Comparison of ENCODE assay signal across 8 mouse cellular contexts in the genomic region with DNA sequence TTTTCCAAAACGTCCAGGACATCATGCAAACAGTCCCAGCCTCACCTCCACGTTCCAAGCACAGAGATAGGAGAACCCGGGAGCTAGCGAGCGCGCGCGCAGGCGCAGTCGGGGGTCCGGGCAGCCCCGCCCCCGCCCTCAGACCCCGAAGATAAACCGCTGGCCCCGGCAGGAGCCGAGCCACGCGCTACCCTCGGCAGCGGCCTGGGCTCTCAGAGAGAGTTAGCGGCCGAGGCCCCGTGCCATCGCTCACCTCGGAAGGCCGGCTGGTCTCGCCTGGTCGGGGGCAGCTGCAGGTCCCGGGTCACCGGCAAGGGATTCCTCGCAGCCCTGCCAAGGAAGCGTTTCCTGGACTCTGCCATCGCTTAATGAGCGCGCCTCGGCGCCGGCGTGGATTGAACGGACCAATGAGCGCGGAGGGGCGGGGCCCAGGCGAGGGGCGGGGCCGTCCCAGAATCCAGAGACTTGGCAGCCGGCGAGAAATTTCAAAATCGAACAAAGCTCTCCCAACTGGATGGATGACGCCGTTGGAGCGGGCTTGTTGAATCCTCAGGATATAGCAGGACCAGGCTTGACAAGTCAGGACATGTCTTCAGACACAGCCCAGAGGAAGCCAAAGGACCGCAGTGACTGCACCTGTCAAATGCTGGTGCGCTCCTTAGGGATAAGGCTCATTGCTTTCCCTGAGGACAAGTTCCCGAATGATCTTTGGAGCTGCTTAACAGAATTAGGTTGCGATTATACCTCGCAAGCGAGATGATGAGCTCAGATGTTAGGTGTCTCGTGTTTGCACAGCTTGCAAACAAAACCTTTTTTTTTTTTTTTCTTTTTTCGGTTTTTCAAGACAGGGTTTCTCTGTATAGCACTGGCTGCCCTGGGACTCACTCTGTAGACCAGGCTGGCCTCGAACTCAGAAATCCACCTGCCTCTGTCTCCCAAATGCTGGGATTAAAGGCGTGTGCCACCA. TPM values are rescaled to one million over a fixed set of nuclear protein-coding genes. Genes with fewer than 3 reads are reported as not detected.
A peak's percentile ranks its signal among the peaks of the same experiment; 100 is the strongest.
DNase-seq lines count a peak whose midpoint lies in the region; ATAC-seq and TF ChIP-seq lines count a peak whose summit lies in the region.

A gene (minus strand): TSS at position 389 of the 967 bp plus-strand sequence.

- no peaks in the 10 kb centered on the region for H3K36me3 ChIP-seq in hindbrain, embryonic 13.5 days

- WGBS in hindbrain, embryonic 13.5 days: 2% methylated on average over 63 of the region's 63 CpGs

- peaks cover 3% of the 10 kb centered on the region for H3K27me3 ChIP-seq in Patski
- H3K27me3 ChIP-seq in hindbrain, embryonic 13.5 days: no peaks in the 10 kb centered on the region

- peak within 1 kb of the TSS; percentile 73 for H3K4me2 ChIP-seq in hindbrain, embryonic 13.5 days

- peaks cover 11% of the 10 kb centered on the region for H3K4me1 ChIP-seq in hindbrain, embryonic 13.5 days (replicated peaks)

- H3K4me3 ChIP-seq in hindbrain, embryonic 13.5 days: peak within 1 kb of the TSS; percentile 79

- peak; percentile 97 for ATAC-seq in Patski
- peak; percentile 98 for ATAC-seq in hindbrain, embryonic 13.5 days (ENCODE audit: low FRiP score)

- peak within 1 kb of the TSS; percentile 86 for H3K27ac ChIP-seq in hindbrain, embryonic 13.5 days

- H3K9me3 ChIP-seq in hindbrain, embryonic 13.5 days: no peaks in the 10 kb centered on the region

- POLR2A ChIA-PET in Patski (lab: Charles Lee): no interaction called here

- in situ Hi-C loops in Patski (cut with MboI; ENCODE audit: low pct_unique_long_range_greater_than_20kb): no loop called here

- CTCF ChIA-PET in Patski (lab: Charles Lee): no interaction called here

- no peak for TF ChIP-seq CTCF in Patski (IDR thresholded peaks at IDR 0.05)

- peak within 1 kb of the TSS; percentile 75 for H3K9ac ChIP-seq in hindbrain, embryonic 13.5 days

- DNase-seq in Patski (ENCODE audit: low read depth, low spot score): peak; percentile 34
- peak; percentile 92 to 93 for DNase-seq in cerebellum, postnatal 14 days
- DNase-seq in frontal cortex, postnatal 14 days (ENCODE audit: low spot score in 2 of 2): peak; percentile 71 to 81
- peak; percentile 74 to 77 for DNase-seq in layer of hippocampus, postnatal 25 days (ENCODE audit: extremely low spot score in 1 of 2, low spot score in 1 of 2)
- peak; percentile 86 for DNase-seq in lung, postnatal 25 days (ENCODE audit: low spot score)
- peak; percentile 96 for DNase-seq in retina, embryonic 14.5 days (ENCODE audit: low spot score)
- peak; percentile 89 for DNase-seq in thymus, postnatal 4 days

RNA-seq across cellular contexts. Expression of the gene that starts here (rescaled TPM):
- 30.9 TPM for polyA plus RNA-seq in Patski (2021)
- 16.9 and 19.1 TPM in 2 replicates for polyA plus RNA-seq in hindbrain, embryonic 13.5 days (2015; fragmentation: Nextera tagmentation; extraction: Ambion mirVana)
- 1 to 10 TPM; 1.4 to 1.9 TPM for total RNA-seq in layer of hippocampus, postnatal 25 days (2021)

Comparison
In these comparisons a context has a peak if more than half of its experiments do, and no peak if none do; other contexts are left out.
1. Peak in every context shown above with its lines: DNase-seq, ATAC-seq, H3K4me3 ChIP-seq and H3K27ac ChIP-seq.
2. DNase-seq: peak in every context shown above with its lines; median percentile 96 in retina, embryonic 14.5 days; 92 in cerebellum, postnatal 14 days; 89 in thymus, postnatal 4 days; 86 in lung, postnatal 25 days; 76 in frontal cortex, postnatal 14 days; 76 in layer of hippocampus, postnatal 25 days; 34 in Patski.